Mouse (Mus musculus) erythroblast, embryonic 14.5 days (primary cell): ENCODE results near the gene Stx5a. TPM values are rescaled to one million over a fixed set of nuclear protein-coding genes. Genes with fewer than 3 reads are reported as not detected.

Experiments used
- H3K27me3 ChIP-seq: 2 replicates; pipeline ENCODE4 v1.6.1; 2012; ENCODE audit warnings: inconsistent platforms; ENCODE audit not compliant: control insufficient read depth
- H3K36me3 ChIP-seq: 2 replicates; pipeline ENCODE4 v1.6.1; 2012; ENCODE audit warnings: mild to moderate bottlenecking, inconsistent platforms; ENCODE audit not compliant: control insufficient read depth
- H3K4me1 ChIP-seq: 2 replicates; pipeline ENCODE4 v1.6.1; 2012; ENCODE audit warnings: inconsistent platforms; ENCODE audit not compliant: control insufficient read depth
- H3K4me3 ChIP-seq: replicated peaks from 2 replicates; pipeline ENCODE3; 2012; ENCODE audit warnings: moderate library complexity, mild to moderate bottlenecking, inconsistent platforms
- H3K9me3 ChIP-seq: 2 replicates; pipeline ENCODE4 v1.6.1; 2012; ENCODE audit warnings: low read length, inconsistent platforms, mixed read lengths; ENCODE audit not compliant: control insufficient read depth
- GATA1 ChIP-seq: IDR thresholded peaks from 2 replicates; pipeline ENCODE4 v1.6.1; 2012; ENCODE audit warnings: low read length, inconsistent platforms, mixed read lengths
- TAL1 ChIP-seq: IDR thresholded peaks from 3 replicates; pipeline ENCODE4 v1.6.1; 2012; ENCODE audit warnings: low read length, inconsistent platforms, mixed read lengths
- polyA plus RNA-seq: library from polyadenylated mRNA; stranded (reverse); fragments of >175 nt; gene quantifications from 2 replicates; pipeline ENCODE4 v1.2.3, GENCODE M21; 2012

Gene Stx5a
- polyA plus RNA-seq, 1 experiment: 3.6 TPM

- H3K4me1 ChIP-seq: peaks cover 39% of the 10 kb centered on the region
- peaks cover 6% of the 10 kb centered on the region for H3K9me3 ChIP-seq
- peaks cover 16% of the 10 kb centered on the region for H3K27me3 ChIP-seq
- H3K36me3 ChIP-seq: peaks cover 37% of the 10 kb centered on the region
- TF ChIP-seq GATA1: no peak
- peak within 1 kb of the TSS; percentile 85 for H3K4me3 ChIP-seq
Observed at GRCm38 (mm10) chr19:8735389-8736159, 5.6 kb upstream of the Stx5a start, which contains the start of gene Wdr74. Gene Wdr74 (plus strand): TSS chr19:8735827.

GRCm38 (mm10) chr19:8736160-8736467 is 5.1 kb upstream of the Stx5a start:
- peaks cover 42% of the 10 kb centered on the region for H3K36me3 ChIP-seq
- peaks cover 6% of the 10 kb centered on the region for H3K9me3 ChIP-seq
- peaks cover 45% of the 10 kb centered on the region for H3K4me1 ChIP-seq
- H3K4me3 ChIP-seq: peak overlapping the region; percentile 85
- TF ChIP-seq GATA1 (no peak), TAL1 (no peak)
- peaks cover 16% of the 10 kb centered on the region for H3K27me3 ChIP-seq

GRCm38 (mm10) chr19:8738911-8739310 is 2.3 kb upstream of the Stx5a start:
- H3K4me3 ChIP-seq: no peak overlapping the region
- peaks cover 3% of the 10 kb centered on the region for H3K27me3 ChIP-seq
- H3K36me3 ChIP-seq: peaks cover 56% of the 10 kb centered on the region
- no peak for TF ChIP-seq GATA1
- TF ChIP-seq TAL1: no peak
- no peaks in the 10 kb centered on the region for H3K9me3 ChIP-seq
- H3K4me1 ChIP-seq: peaks cover 61% of the 10 kb centered on the region

GRCm38 (mm10) chr19:8739646-8740045 is 1.6 kb upstream of the Stx5a start:
- Histone ChIP-seq H3K4me3 (no peak overlapping the region), H3K36me3 (peaks cover 63% of the 10 kb centered on the region), H3K4me1 (peaks cover 57% of the 10 kb centered on the region)

GRCm38 (mm10) chr19:8740603-8741002 is 610 bp upstream of the Stx5a start, which contains the start of gene 1700092M07Rik:
Gene 1700092M07Rik (plus strand): TSS chr19:8740718.
- peaks cover 50% of the 10 kb centered on the region for H3K4me1 ChIP-seq
- TF ChIP-seq TAL1 (no peak), GATA1 (no peak)
- H3K9me3 ChIP-seq: no peaks in the 10 kb centered on the region
- H3K27me3 ChIP-seq: no peaks in the 10 kb centered on the region
- peak within 1 kb of the TSS; percentile 82 for H3K4me3 ChIP-seq
- H3K36me3 ChIP-seq: peaks cover 73% of the 10 kb centered on the region

More at GRCm38 (mm10) chr19:8739646-8740045, 1.6 kb upstream of the Stx5a start:
- TF ChIP-seq GATA1: no peak
- no peak for TF ChIP-seq TAL1
- Histone ChIP-seq H3K9me3 (no peaks in the 10 kb centered on the region), H3K27me3 (no peaks in the 10 kb centered on the region)

- H3K4me3 ChIP-seq: peak overlapping the region; percentile 82
- peaks cover 85% of the 10 kb centered on the region for H3K36me3 ChIP-seq
- no peak for TF ChIP-seq TAL1
- no peak; the same call in 1 of the 2 replicates for TF ChIP-seq GATA1
- H3K9me3 ChIP-seq: no peaks in the 10 kb centered on the region
- no peaks in the 10 kb centered on the region for H3K27me3 ChIP-seq
- H3K4me1 ChIP-seq: peaks cover 37% of the 10 kb centered on the region
Observed at GRCm38 (mm10) chr19:8742176-8742575, 963 bp downstream of the Stx5a start.

- H3K36me3 ChIP-seq: peaks cover 85% of the 10 kb centered on the region
- peaks cover 24% of the 10 kb centered on the region for H3K4me1 ChIP-seq
- H3K27me3 ChIP-seq: no peaks in the 10 kb centered on the region
- H3K4me3 ChIP-seq: no peak overlapping the region
- TF ChIP-seq TAL1 (no peak), GATA1 (peak; percentile 85)
- no peaks in the 10 kb centered on the region for H3K9me3 ChIP-seq
Observed at GRCm38 (mm10) chr19:8745382-8745781, 4.2 kb downstream of the Stx5a start.

- Histone ChIP-seq H3K4me3 (no peak overlapping the region), H3K27me3 (no peaks in the 10 kb centered on the region), H3K9me3 (no peaks in the 10 kb centered on the region), H3K4me1 (peaks cover 11% of the 10 kb centered on the region), H3K36me3 (peaks cover 98% of the 10 kb centered on the region)
- TF ChIP-seq GATA1: no peak
- no peak for TF ChIP-seq TAL1
Observed at GRCm38 (mm10) chr19:8747368-8747767, 6.2 kb downstream of the Stx5a start.

- Histone ChIP-seq H3K27me3 (no peaks in the 10 kb centered on the region), H3K36me3 (peaks cover 63% of the 10 kb centered on the region), H3K4me1 (peaks cover 37% of the 10 kb centered on the region), H3K4me3 (peak overlapping the region; percentile 73), H3K9me3 (no peaks in the 10 kb centered on the region)
- TF ChIP-seq TAL1 (no peak), GATA1 (no peak)
Observed at GRCm38 (mm10) chr19:8755652-8756051, 14.4 kb downstream of the Stx5a start.
